Mouse (Mus musculus): Measurements from ENCODE around the gene Prnd.

Gene Prnd

GRCm38 (mm10) chr2:131940506-131940905, 10.2 kb upstream of the Prnd start:
- DNase-seq (ENCODE audit: low spot score) = no peak

DNA sequence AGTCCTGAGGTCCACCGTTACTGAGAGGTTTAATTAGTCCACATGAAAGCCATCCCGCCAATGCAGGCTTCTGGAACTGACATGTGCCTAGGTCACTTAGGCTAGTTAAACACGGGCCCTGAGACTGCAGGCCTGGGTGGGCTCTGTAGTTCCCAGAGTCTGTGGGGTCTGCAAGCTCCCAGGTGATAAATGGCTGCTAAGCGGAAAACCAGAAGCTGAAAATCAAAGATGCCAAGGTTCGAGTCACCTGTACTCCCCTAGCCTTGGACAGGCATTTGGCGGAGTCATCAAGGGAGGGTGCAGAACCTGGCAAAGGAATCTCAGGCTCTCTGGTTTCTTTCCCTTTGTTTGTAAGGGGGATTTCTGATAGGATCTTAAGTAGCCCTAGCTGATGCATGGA, 9.2 kb upstream of the Prnd start:
- no peak for DNase-seq (ENCODE audit: low spot score)

DNA sequence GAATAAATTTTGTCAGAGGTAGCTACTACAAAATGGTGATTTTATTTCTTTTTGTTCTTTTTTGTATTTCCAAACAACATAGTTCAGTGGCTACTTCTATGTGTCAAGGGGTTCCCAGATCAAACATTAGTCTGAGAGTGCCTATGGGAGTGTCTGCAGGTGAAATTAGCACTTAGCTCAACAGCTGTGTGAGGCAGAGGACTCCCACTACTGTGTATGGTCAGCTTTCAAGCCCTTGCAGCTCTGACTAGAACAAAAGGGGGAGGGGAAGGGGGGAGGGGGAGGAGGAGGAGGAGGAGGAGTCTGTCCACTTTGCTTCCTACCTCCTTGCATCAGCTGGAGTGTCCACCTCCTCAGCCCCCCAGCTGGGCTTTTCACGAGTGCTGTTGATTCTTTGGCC, 6.3 kb upstream of the Prnd start:
- no peak for DNase-seq (ENCODE audit: low spot score)

- no peak for DNase-seq (ENCODE audit: low spot score)
Measured at GRCm38 (mm10) chr2:131945225-131945624, 5.4 kb upstream of the Prnd start.

DNA sequence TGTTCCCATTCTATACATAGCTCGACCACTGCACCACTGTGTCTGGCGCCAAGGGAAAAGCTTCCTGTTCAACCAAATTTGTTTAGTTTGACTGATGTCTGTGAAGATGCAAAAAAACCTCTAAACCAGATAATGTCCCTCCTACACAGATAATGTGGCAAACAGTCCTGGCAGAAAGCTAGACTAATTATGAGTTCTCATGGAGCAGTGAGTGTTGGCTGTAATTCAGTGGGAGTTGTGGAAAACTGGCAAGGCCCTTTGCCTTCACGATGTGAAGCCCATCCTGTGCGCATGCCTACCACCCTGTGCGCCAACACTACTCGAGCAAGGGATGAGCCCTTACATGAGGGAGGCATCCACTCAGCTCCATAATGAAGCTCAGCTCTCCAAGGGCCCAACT, 4.9 kb upstream of the Prnd start:
- no peak for DNase-seq (ENCODE audit: low spot score)

GRCm38 (mm10) chr2:131946351-131946750, 4.3 kb upstream of the Prnd start:
- DNase-seq (ENCODE audit: low spot score) = no peak

DNA sequence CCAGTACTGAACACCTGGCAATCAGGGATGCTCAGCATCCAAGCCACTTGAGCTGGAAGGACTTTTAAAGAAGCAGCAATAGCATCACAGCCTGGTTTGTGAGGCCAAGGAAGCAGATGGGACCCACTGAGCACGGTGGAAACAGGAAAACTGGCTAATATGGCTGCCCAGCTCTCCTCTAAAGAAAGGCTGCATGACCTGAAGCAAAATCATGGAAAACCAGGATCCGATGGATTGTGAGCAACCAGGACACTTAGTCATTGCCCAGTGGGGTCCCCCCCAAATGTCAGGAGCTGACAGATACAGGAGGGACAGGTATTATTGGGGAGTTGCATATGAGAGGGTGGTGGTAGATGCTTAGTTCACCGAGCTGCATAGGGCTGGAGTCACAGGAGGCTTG, 2.5 kb upstream of the Prnd start:
- no peak for DNase-seq (ENCODE audit: low spot score)

- no peak for DNase-seq (ENCODE audit: low spot score)
Measured at GRCm38 (mm10) chr2:131948916-131949639, 1.6 kb upstream of the Prnd start.

GRCm38 (mm10) chr2:131949767-131950597, 679 bp upstream of the Prnd start:
- DNase-seq (ENCODE audit: low spot score) = no peak

DNA sequence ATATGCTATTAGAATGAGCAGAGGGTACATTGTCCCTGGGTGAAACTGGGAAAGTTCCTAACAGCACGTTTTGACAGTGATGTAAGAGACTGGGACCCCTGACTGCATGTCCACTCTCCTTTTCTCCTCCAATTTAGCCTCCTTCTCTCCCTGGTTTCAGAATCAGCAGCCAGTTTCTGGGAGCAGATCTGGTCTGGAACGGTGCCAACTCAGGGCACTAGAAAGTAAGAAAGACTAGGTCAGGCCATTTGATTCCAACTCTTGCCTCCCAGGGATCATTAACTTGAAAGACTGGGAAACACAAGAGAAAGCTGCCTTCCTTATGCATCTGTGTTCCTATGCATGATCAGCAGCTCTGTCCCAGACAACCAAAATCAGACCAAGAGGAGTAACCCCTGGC, 1.8 kb downstream of the Prnd start:
- no peak for DNase-seq (ENCODE audit: low spot score)

GRCm38 (mm10) chr2:131952961-131953538, 2.4 kb downstream of the Prnd start:
- DNase-seq (ENCODE audit: low spot score) = no peak

DNA sequence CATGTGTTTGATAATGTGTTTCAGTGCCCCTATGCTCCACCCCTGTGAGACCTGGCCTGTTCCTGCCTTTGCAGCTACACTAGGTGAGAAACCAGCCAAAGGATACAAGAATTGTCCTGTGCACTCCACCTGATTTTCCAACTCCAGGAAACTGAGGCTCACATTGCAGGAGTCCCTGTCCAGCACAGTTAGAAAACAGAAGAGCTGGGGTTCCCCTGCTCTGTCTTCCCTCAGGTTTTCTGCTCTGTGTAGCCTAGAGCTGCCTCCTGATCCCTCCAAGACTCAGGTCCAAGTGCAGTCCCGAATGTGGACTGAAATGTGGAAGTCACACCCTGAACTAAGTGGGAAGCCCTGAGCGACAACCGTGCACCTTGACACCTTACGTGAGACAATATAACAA, 3.0 kb downstream of the Prnd start:
- DNase-seq (ENCODE audit: low spot score) = no peak

DNA sequence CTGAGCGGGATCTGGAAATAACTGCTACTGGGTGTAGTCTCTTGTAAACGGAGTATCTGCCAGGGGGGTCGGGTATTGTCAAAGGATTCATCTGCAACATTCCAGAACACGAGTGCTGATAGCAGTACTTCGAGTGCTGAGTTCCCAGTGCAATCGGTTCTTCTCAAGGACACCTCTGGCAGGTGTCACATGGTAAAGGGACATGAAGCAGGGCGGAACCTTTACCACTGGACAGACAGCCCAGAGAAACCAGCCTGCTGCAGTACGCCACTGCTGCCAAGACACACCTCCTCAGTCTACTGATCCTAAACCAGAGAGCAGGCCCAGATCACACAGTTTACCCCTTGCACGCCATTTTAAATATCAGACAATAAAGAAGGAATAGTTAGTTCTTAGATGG, 4.2 kb downstream of the Prnd start:
- no peak for DNase-seq (ENCODE audit: low spot score)

DNA sequence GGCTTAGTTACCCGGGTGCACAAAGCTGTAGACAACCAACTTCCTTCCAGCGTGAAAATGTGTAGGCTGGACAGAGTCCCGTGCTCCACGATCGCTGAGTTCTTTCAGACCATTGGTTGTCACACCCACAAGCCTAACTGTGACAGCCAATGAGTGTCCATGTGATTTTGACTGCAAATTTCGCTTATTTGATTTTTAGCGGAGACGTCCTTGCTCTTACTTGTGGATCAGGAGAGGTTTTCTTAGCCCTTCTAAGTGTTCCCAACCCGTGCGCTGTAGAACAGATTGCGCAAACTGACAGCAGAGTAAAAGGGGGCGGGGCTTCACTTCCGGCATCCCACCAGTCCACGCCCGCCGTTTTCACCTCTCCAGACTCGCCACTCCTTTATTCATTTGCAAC, 4.6 kb downstream of the Prnd start:
- DNase-seq (ENCODE audit: low spot score) = no peak

DNA sequence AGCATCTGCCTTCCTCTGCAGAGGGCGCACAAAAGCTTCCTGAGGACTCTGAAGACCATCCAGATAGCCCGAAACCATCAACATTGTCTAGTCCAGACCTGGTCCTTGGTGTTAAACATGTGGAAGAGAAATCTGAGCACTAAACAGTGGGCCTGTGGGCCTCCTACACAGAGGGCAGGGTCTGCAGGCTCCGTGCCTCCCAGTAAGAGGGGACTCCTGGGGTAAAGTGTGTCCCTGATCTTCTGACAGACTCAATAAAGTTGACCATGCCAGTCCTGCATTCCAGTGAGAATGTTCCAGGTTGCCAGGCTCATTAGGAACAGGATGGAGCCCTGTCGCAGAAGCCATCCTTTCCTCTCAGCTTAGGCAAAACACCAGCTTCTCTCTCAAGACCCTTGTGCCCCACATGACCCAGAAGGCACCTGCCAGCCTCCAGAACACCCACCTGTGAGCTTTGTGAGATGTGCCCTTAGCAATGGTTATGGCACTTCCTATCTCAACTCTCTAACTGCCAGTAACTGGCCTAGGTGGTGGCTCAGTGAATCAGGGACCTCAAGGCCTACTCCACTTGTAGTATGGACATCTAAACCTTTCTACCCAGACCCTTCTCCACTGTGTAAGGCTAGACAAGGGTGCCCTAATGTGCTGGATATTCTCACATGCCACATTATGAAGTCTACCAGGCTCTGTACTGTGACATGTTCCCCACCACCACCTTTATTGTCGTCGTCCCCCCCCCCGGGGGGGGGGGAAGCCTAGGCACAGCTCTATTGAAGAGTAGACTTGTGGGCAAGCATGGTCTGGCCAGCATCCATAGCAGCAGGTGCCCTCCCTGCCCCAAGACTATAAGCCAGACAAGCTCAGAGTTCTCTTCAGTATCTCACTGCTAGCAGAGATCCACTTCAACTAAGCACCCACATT, 5.9 kb downstream of the Prnd start:
- no peak for DNase-seq (ENCODE audit: low spot score)

GRCm38 (mm10) chr2:131957731-131958222, 7.1 kb downstream of the Prnd start:
- no peak for DNase-seq (ENCODE audit: low spot score)

DNA sequence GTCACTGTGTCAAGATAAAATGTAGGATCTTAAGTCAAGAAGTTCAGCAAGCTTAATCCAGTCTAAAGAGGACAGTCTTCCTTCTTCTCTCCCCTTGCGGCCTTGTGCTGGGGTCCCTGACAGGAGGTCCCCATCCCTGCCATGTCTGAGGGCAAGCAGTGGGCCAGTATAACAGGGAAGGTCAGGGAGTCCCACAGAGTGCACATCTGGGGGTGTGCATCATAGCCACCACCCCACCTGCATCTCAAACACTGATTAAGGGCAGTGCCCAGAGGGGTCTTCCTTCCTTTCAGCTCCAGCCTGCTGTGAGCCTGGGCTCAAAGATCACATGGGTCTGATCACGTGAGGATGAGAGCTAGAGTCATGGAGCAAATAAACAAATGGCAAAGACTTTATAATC, 11.0 kb downstream of the Prnd start:
- DNase-seq (ENCODE audit: low spot score) = no peak

DNA sequence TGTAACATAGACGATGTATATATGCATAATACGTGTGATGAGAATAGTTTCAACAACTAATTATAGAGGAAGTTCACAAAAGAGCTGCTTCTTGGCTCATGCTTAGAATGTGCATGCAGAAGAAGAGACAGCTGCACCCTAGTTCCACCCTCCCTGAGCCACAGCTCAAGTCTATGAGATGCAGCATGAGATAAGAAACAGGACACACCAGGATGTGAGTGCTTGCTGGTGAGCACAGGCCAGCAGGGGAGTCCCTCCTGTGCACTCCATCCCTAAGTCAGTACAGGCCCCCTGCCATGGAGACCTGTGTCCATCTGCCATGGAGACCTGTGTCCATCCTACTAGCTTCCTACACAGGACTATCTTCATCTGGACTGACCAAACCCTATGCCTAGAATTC, 19.9 kb downstream of the Prnd start:
- DNase-seq (ENCODE audit: low spot score) = no peak

GRCm38 (mm10) chr2:131971098-131971497, 20.4 kb downstream of the Prnd start:
- DNase-seq (ENCODE audit: low spot score) = no peak

GRCm38 (mm10) chr2:131976663-131977062, 26.0 kb downstream of the Prnd start:
- DNase-seq (ENCODE audit: low spot score) = no peak

DNA sequence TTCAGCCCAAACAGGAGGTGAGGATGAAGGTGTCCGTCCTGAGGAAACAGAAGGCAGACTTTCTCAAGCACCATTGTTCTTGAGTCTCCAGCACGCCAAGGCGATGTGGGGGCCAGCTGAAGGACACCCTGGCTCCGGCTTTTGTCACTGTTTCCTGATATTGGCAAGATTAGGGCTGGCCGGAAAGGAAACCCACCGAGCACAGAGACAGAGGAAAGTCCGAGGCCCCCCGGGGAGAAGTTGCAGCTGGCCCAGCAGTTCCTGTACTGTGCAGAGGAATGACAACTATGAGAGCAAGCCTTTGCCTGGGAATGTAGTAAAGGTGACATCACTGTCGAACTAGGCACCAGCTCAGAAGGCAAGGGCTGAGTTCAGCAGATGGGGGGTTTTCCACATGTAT, 30.2 kb downstream of the Prnd start:
- no peak for DNase-seq (ENCODE audit: low spot score)
